Mouse (Mus musculus) heart, embryonic 13.5 days (tissue): ENCODE results near the gene Vps8. TPM values are rescaled to one million over a fixed set of nuclear protein-coding genes. Genes with fewer than 3 reads are reported as not detected.
A peak's percentile ranks its signal among the peaks of the same experiment; 100 is the strongest.

Experiments used
- ATAC-seq: fragments of 200-750 bp; cut with Nextera tagmentation; 2 replicates; pipeline ENCODE4 v1.8.0; 2017; ENCODE audit warnings: moderate TSS enrichment; ENCODE audit not compliant: insufficient number of reproducible peaks, low FRiP score, low TSS enrichment; ENCODE audit errors: extremely low read depth
- H3K27ac ChIP-seq: fragments of 300-500 bp; sonication (generic); replicated peaks from 2 replicates; pipeline ENCODE4 v1.5.1; 2015; ENCODE audit warnings: moderate library complexity, mild to moderate bottlenecking, inconsistent platforms
- H3K27me3 ChIP-seq: fragments of 300-500 bp; sonication (generic); replicated peaks from 2 replicates; pipeline ENCODE4 v1.6.1; 2015; ENCODE audit warnings: mild to moderate bottlenecking, inconsistent platforms
- H3K36me3 ChIP-seq: fragments of 300-500 bp; sonication (generic); 2 replicates; pipeline ENCODE4 v1.6.1; 2015; ENCODE audit warnings: mild to moderate bottlenecking, inconsistent platforms
- H3K4me1 ChIP-seq: fragments of 300-500 bp; sonication (generic); 2 replicates; pipeline ENCODE4 v1.6.1; 2015; ENCODE audit warnings: inconsistent platforms
- H3K4me2 ChIP-seq: fragments of 300-500 bp; sonication (generic); 2 replicates; pipeline ENCODE4 v1.6.1; 2015; ENCODE audit warnings: inconsistent platforms, mild to moderate bottlenecking, moderate library complexity
- H3K4me3 ChIP-seq: fragments of 300-500 bp; sonication (generic); 2 replicates; pipeline ENCODE4 v1.5.1; 2015; ENCODE audit warnings: moderate library complexity, mild to moderate bottlenecking, inconsistent platforms
- H3K9ac ChIP-seq: fragments of 300-500 bp; sonication (generic); 2 replicates; pipeline ENCODE4 v1.6.1; 2015; ENCODE audit warnings: inconsistent platforms, mild to moderate bottlenecking, moderate library complexity
- H3K9me3 ChIP-seq: fragments of 300-500 bp; sonication (generic); 2 replicates; pipeline ENCODE4 v1.6.1; 2016; ENCODE audit warnings: inconsistent platforms
- WGBS: fragments of 180-500 bp; shearing (Covaris S2); methylation state at CpG from one replicate; pipeline ENCODE4 v1.1.7; 2015; ENCODE audit warnings: mixed read lengths; 5-methylcytosine and 5-hydroxymethylcytosine counted together
- polyA plus RNA-seq: library from polyadenylated mRNA; unstranded; fragments of >200 nt; fragmentation: Nextera tagmentation; extraction: Ambion mirVana; gene quantifications from 2 replicates; pipeline ENCODE4 v1.2.1, GENCODE M21; 2015

Vps8 gene
- polyA plus RNA-seq, 1 experiment from 2014 or later: 18.9 TPM

DNA sequence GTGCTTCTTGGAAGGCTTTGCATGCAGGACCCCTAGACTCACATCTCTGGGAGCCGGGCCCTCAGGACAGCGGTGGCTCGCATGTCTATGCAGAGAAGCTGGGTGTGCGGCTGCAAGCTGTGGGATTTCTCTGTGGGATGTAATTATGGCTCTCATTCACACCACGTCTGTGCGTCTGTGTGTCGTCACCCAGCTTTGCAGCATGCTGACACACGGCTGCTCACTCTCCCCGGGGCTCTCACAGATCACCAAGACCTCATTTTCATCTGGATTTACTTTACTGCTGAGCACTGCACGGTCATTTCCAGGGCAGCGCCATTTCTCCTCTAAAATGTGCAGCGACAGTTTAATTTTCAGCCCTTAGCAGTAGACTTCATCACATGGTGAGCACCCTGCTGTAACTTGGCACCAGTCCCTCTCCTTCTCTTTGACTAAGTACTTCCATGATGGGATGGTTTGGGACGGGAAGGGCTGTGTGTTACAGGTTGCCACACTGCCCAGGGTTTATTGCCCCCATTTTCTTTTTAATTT is 205.2 kb downstream of the Vps8 start:
- H3K27me3 ChIP-seq: no peaks in the 10 kb centered on the region
- no peak overlapping the region for H3K27ac ChIP-seq
- H3K9me3 ChIP-seq: no peaks in the 10 kb centered on the region
- H3K4me2 ChIP-seq: no peak overlapping the region
- H3K36me3 ChIP-seq: peaks cover 6% of the 10 kb centered on the region; the same call in 1 of the 2 replicates
- 58% methylated on average over 13 of the region's 13 CpGs for WGBS
- no peak for ATAC-seq
- no peak overlapping the region for H3K4me3 ChIP-seq
- H3K9ac ChIP-seq: no peak overlapping the region
- peaks cover 26% of the 10 kb centered on the region for H3K4me1 ChIP-seq

DNA sequence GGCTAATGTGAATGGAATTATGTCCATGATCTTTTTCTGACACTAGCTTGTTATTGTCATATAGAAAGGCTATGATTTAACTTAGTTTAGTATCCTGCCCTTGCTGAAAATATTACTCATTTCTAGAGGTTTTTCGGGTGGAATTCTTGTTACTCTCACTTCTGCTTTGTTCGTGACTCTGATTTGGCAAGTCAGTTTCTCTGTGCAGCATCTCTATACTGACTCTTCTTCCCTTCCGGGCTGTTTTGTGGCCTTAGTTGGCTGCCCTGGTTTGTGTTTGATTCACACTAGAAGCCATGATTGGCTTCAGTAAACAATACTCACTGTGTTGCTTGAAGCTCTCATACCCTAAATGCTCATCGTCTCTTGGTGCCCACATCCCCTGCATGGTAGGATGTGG is 207.7 kb downstream of the Vps8 start:
- H3K9ac ChIP-seq: no peak overlapping the region
- peaks cover 31% of the 10 kb centered on the region for H3K4me1 ChIP-seq
- H3K4me2 ChIP-seq: no peak overlapping the region
- no peak overlapping the region for H3K27ac ChIP-seq
- 79% methylated on average over 4 of the region's 4 CpGs for WGBS
- H3K9me3 ChIP-seq: no peaks in the 10 kb centered on the region
- no peak for ATAC-seq
- H3K36me3 ChIP-seq: no peaks in the 10 kb centered on the region
- no peak overlapping the region for H3K4me3 ChIP-seq
- H3K27me3 ChIP-seq: no peaks in the 10 kb centered on the region

DNA sequence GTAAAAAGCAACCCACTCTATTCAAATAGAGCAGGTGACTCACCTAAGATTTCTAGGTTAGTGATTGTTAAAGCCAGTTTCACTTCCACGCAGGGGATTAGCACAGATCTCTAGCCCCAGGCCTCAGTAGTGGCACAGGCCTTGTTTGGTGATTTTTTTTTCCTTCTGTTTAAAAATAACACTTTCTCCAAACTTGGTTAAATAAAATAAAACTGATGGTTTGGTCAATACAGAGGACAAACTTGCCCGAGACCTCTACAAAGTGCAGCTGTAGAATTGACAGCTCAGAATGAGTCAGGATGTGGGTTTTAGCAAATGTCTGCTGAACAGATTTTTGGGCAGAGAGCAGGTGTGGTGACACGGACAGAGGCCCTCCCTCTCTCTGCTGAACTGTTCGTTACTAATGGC is 208.9 kb downstream of the Vps8 start:
- no peaks in the 10 kb centered on the region for H3K9me3 ChIP-seq
- no peak overlapping the region for H3K27ac ChIP-seq
- H3K4me3 ChIP-seq: no peak overlapping the region
- no peak for ATAC-seq
- no peak overlapping the region for H3K9ac ChIP-seq
- H3K4me2 ChIP-seq: no peak overlapping the region
- WGBS: 80% methylated on average over 4 of the region's 4 CpGs
- H3K36me3 ChIP-seq: no peaks in the 10 kb centered on the region
- no peaks in the 10 kb centered on the region for H3K27me3 ChIP-seq
- peaks cover 35% of the 10 kb centered on the region for H3K4me1 ChIP-seq

DNA sequence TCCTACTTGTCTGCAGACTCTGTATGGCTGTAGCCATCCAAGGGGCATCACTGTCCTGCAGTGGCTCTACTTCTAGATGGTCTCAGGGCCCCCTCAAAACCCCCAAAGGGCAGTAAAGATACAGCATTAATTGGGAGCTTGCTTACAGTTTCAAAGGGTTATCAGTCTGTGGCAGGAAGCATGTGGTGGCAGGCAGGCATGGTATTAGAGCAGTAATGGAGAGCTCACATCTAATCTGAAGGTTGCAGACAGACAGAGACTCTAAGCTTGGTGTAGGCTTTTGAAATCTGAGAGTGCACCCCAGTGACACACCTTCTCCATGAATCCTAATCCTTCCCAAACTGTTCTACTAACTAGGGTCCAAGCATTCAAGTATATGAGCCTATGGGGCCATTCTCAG is 211.5 kb downstream of the Vps8 start:
- H3K4me2 ChIP-seq: no peak overlapping the region
- no peak overlapping the region for H3K4me3 ChIP-seq
- H3K9me3 ChIP-seq: no peaks in the 10 kb centered on the region
- no peaks in the 10 kb centered on the region for H3K27me3 ChIP-seq
- no peaks in the 10 kb centered on the region for H3K36me3 ChIP-seq
- H3K27ac ChIP-seq: no peak overlapping the region
- no peak for ATAC-seq
- peaks cover 22% of the 10 kb centered on the region for H3K4me1 ChIP-seq
- no peak overlapping the region for H3K9ac ChIP-seq

DNA sequence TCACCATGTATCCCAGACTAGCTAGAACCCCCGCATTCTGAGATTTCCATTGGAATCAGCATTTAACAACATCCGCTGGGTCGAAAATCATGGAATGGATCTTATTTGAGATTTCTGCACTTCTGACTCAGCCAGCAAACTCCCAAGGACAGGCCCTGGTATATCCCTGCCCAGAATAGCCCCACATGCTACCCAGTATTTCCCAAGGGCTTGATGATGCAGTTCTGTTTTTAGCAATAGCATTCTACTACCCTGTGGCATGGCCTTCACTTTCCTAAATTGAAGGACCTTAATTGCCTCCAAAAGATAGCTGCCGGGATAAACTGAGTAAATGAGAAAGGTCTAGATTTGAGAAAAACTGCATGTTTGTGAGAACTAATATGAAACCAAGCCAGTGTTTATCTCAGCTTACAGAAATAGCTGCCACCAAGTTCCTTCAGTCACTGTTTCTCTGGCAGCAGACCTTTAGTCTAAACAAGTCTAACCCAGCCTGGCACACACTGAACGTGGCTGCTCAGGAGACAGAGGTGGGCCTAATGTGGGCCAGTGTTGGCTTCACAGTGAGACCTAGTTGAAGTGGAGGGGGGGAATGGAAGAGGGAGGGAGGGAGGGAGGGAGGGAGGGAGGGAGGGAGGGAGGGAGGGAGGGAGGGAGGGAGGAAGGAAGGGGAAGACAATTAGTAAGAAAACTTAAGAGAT is 213.4 kb downstream of the Vps8 start:
- WGBS: 57% methylated on average over 5 of the region's 5 CpGs
- no peaks in the 10 kb centered on the region for H3K27me3 ChIP-seq
- no peak overlapping the region; the same call in 1 of the 2 replicates for H3K9ac ChIP-seq
- peak overlapping the region; percentile 83 for H3K27ac ChIP-seq
- H3K4me1 ChIP-seq: peaks cover 30% of the 10 kb centered on the region
- no peak overlapping the region for H3K4me3 ChIP-seq
- 0 out of 2 replicates have a peak, but pooled peaks cover 4% of the 10 kb centered on the region for H3K36me3 ChIP-seq
- ATAC-seq: no peak
- H3K4me2 ChIP-seq: no peak overlapping the region
- no peaks in the 10 kb centered on the region for H3K9me3 ChIP-seq

DNA sequence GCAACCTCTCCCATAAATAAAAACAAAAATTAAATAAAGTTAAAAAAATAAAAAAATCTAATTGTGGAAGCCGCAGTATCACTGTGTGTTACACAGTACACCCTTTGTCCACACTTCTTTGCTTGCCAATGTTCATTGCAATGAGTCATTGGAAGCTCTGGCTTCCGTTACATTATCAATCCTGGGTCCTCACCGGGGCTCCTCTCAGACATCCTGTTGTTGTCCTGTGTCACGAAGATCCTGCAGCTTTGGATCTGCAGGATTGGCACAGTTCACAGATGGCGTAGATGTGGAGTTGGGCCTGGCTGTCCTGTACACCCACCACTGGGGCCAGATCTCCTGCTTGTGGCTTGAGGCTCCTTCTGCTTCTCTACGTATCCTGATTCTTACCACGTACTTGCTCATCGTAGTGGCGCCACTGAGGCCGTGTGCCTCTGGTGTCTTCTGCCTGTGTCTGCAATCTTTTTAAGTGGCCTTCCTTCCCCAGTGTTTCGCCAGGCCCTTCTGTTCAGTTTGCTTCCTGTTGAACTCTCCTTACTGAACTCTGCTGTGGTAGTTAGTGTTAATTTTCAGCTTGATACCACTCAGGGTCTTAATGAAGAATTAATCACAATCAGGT is 214.4 kb downstream of the Vps8 start:
- H3K27me3 ChIP-seq: no peaks in the 10 kb centered on the region
- no peak overlapping the region for H3K4me2 ChIP-seq
- no peak for ATAC-seq
- no peak overlapping the region for H3K4me3 ChIP-seq
- peak overlapping the region; percentile 21; the same call in 1 of the 2 replicates for H3K27ac ChIP-seq
- peaks cover 40% of the 10 kb centered on the region for H3K4me1 ChIP-seq
- no peaks in the 10 kb centered on the region for H3K9me3 ChIP-seq
- H3K36me3 ChIP-seq: peaks cover 7% of the 10 kb centered on the region; the same call in 1 of the 2 replicates
- WGBS: 67% methylated on average over 11 of the region's 11 CpGs
- H3K9ac ChIP-seq: no peak overlapping the region

DNA sequence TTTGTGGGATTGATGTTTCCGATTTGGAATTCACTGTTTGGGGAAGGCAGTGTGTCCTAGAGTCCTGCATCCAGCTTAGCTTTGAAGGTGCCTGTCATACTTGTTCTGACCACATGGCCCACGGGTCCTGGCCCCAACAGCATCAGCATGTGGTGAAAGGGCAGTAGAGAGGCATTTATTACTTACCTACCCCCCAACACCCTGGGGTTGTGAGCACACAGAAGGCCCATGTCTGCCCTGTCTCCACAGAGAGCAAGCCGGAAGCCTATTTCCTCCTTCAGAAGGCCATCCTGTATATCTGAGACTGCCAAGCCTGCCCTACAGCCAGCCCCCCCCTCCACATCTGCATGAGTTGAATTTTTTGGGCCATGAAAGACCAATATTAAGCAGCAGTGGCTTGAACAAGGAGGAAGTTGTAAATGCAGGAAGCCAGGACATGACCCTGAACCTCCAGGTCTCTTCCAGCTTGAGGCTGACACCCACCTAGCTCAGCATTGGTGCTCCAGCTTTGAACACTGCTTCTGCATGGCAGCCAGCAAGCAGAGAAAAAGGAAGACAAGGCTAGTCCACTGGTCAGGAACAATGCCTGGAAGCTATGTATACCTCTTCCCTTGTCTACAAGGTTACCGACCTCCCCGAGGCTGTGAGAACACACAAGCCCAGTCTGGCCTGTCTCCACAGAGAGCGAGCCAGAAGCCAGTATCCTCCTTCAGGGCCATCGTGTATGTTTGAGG is 218.0 kb downstream of the Vps8 start:
- no peak for ATAC-seq
- Histone ChIP-seq H3K27me3 (no peaks in the 10 kb centered on the region), H3K36me3 (peaks cover 22% of the 10 kb centered on the region), H3K9me3 (no peaks in the 10 kb centered on the region), H3K27ac (peak overlapping the region; percentile 57), H3K4me3 (no peak overlapping the region), H3K4me1 (peaks cover 64% of the 10 kb centered on the region), H3K4me2 (no peak overlapping the region), H3K9ac (no peak overlapping the region)
- WGBS: 72% methylated on average over 7 of the region's 7 CpGs

DNA sequence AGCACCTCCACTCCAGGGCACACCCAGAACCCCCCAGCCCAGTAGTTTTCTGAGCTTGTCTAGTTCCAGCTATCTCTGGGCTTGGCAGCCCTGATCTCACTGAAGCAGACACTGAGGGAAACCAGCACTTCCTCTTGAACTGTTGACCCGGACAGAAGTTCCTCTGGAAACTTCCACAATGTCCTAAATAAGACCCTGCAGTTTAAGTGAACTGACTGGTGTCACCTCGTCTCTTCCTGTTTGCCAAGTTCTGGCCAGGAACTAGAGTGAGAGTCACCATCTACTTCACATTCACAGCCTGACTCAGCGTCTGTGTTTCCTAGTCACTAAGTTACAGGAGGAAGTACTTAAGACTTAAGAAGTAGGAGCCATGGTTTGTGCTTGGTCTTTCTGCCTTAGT is 219.0 kb downstream of the Vps8 start:
- H3K4me1 ChIP-seq: peaks cover 65% of the 10 kb centered on the region
- no peak overlapping the region for H3K4me3 ChIP-seq
- no peak overlapping the region for H3K9ac ChIP-seq
- no peak overlapping the region for H3K4me2 ChIP-seq
- H3K27me3 ChIP-seq: no peaks in the 10 kb centered on the region
- peaks cover 22% of the 10 kb centered on the region for H3K36me3 ChIP-seq
- peak overlapping the region; percentile 57 for H3K27ac ChIP-seq
- WGBS: 51% methylated on average over 3 of the region's 3 CpGs
- H3K9me3 ChIP-seq: no peaks in the 10 kb centered on the region
- no peak for ATAC-seq

DNA sequence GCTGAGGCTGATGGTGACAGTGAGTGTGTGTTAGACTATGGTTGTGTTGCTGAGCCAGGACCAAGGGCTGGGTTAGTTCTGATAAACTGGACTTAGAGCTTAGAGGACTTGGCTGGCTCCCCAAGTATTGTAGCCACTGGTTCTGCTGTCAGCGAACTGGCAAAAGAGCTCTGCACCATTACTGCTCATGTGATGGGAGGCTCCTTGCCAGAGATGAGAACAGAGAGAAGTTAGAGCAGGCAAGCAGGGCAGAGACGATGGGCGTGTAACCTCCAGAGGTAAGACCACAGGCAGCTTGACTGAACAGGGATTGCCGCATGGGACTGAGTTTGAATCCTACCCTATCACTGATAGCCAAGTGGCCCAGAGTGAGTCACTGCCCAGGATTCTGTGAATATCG is 220.0 kb downstream of the Vps8 start:
- Histone ChIP-seq H3K27ac (peak overlapping the region; percentile 57), H3K9ac (no peak overlapping the region), H3K4me2 (no peak overlapping the region), H3K36me3 (peaks cover 26% of the 10 kb centered on the region), H3K27me3 (no peaks in the 10 kb centered on the region), H3K4me3 (no peak overlapping the region), H3K9me3 (no peaks in the 10 kb centered on the region), H3K4me1 (peaks cover 62% of the 10 kb centered on the region)
- ATAC-seq: no peak
- 89% methylated on average over 5 of the region's 5 CpGs for WGBS

DNA sequence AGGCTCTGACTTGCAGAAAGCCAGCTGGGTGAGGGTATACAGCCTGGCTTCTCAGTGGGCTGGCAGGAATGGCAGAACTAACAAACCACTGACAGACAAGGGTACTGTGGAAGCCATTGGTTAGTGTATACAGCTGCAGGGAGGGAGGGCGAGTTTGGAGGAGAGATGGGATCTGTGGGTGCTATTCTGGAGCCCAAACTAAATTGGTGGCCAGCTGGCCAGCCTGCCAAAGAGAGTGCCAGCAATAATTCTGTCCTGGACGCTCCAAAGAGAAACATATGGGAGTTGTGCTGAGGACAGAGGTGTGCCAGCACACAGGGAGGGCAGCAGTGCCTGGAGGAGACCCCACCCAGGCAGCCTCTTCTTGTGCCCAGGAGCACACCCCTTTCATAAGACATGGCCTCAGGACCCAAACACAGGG is 220.7 kb downstream of the Vps8 start:
- Histone ChIP-seq H3K4me2 (peak overlapping the region; percentile 38), H3K27me3 (no peaks in the 10 kb centered on the region), H3K9ac (peak overlapping the region; percentile 61), H3K9me3 (no peaks in the 10 kb centered on the region), H3K27ac (peak overlapping the region; percentile 53), H3K4me1 (peaks cover 62% of the 10 kb centered on the region), H3K36me3 (peaks cover 31% of the 10 kb centered on the region), H3K4me3 (no peak overlapping the region)
- 74% methylated on average over 2 of the region's 2 CpGs for WGBS
- no peak for ATAC-seq

DNA sequence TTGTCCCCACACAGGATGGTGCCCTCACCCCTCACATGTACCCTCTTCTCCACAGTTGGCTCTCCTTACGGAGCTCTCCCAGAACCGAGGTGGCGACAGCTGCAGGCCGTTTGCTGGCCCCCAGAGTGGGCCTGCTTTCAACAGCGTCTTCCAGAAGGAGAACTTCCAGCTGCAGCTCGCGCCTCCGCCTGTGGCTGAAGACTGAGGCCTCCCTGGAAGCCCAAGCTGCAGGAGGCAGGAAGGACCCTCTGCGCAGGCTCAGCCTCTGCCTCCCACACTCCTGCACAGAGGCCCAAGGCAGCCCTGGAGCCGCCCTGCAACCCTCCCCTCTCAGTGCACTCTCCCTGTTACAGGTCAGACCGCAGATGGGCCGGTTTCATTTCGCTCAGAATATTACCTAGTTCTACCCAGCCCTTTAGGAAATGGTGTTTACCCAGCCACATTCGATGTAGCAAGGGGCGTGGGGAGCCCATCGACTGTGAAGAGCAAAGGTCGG is 221.2 kb downstream of the Vps8 start:
- Histone ChIP-seq H3K9me3 (no peaks in the 10 kb centered on the region), H3K36me3 (peaks cover 31% of the 10 kb centered on the region), H3K27me3 (no peaks in the 10 kb centered on the region), H3K4me3 (no peak overlapping the region), H3K4me1 (peaks cover 62% of the 10 kb centered on the region), H3K27ac (peak overlapping the region; percentile 53), H3K9ac (peak overlapping the region; percentile 61), H3K4me2 (peak overlapping the region; percentile 38)
- peak; percentile 20; the same call in 1 of the 2 replicates for ATAC-seq
- 33% methylated on average over 17 of the region's 17 CpGs for WGBS
